ENCODE assay signal across 11 mouse cellular contexts in the genomic region with DNA sequence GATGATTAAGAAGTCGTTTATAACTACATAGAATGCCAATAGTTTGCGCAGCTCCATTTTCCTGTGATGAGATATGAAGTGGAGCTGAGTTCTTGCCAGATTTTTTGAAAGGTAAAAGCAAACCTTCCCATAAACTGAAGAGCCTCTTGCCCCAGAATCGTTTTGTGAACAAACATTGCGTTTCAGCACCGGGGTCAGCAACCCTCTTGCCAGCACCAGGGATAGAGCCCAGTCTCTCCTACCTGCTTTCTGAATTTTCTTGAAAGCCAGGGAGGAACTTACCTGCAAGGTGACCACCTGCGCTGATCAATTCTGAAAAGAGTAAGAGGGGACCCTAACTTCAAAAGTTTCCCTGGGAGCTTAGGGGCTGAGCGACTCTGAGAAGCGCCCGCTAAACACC. TPM values are rescaled to one million over a fixed set of nuclear protein-coding genes. Genes with fewer than 3 reads are reported as not detected.
DNase-seq lines count a peak whose midpoint lies in the region; ATAC-seq and TF ChIP-seq lines count a peak whose summit lies in the region.
"Had no signal": no experiment of that assay in that cellular context is flagged by ENCODE, and none has a peak within 500 bp of the region (broad histone marks: within the 10 kb centered on the region; RNA-seq: fewer than 3 reads in every experiment).

No protein-coding gene starts in this region.

- H3K4me2 ChIP-seq in kidney, embryonic 16.5 days (replicated peaks; ENCODE audit: low read depth, low read length) = no peak overlapping the region
- H3K4me2 ChIP-seq in hindbrain, embryonic 12.5 days (replicated peaks) = peak overlapping the region; percentile 53
- peak overlapping the region; percentile 66 for H3K4me2 ChIP-seq in midbrain, postnatal 0 days (ENCODE audit: low read depth, low read length, poor library complexity, severe bottlenecking)

- ATAC-seq in kidney, embryonic 16.5 days (ENCODE audit: low FRiP score, low TSS enrichment) = no peak
- no peak for ATAC-seq in hindbrain, embryonic 12.5 days (ENCODE audit: low FRiP score)
- no peak for ATAC-seq in midbrain, postnatal 0 days (ENCODE audit: low FRiP score)

- no peak for TF ChIP-seq POLR2A in cortical plate, adult 2 months (IDR thresholded peaks at IDR 0.05; ENCODE audit: extremely low read depth, insufficient read depth, low read length)

- no peak overlapping the region for H3K9ac ChIP-seq in kidney, embryonic 16.5 days (replicated peaks; ENCODE audit: low read length)
- H3K9ac ChIP-seq in hindbrain, embryonic 12.5 days = peak overlapping the region; percentile 27; the same call in 1 of the 2 replicates
- peak overlapping the region; percentile 24; the same call in 1 of the 2 replicates for H3K9ac ChIP-seq in midbrain, postnatal 0 days (replicated peaks; ENCODE audit: low read length, poor library complexity, severe bottlenecking)

- no peaks in the 10 kb centered on the region for H3K36me3 ChIP-seq in kidney, embryonic 16.5 days (ENCODE audit: insufficient read depth, low read length)
- H3K36me3 ChIP-seq in hindbrain, embryonic 12.5 days = no peaks in the 10 kb centered on the region
- H3K36me3 ChIP-seq in midbrain, postnatal 0 days (ENCODE audit: insufficient read depth, low read length) = no peaks in the 10 kb centered on the region

- no peak for TF ChIP-seq CTCF in cortical plate, adult 2 months (IDR thresholded peaks at IDR 0.05; ENCODE audit: extremely low read depth, insufficient read depth, low read length)
- no peak for TF ChIP-seq CTCF in midbrain, postnatal 0 days (IDR thresholded peaks at IDR 0.05)

- intact Hi-C loops in left cerebral cortex, postnatal 36 days (cut with DNase I) = no loop called here
- intact Hi-C loops in gastrocnemius, postnatal 36 days (cut with DNase I) = no loop called here

- H3K27me3 ChIP-seq in kidney, embryonic 16.5 days (ENCODE audit: insufficient read depth, low read length) = peaks cover 22% of the 10 kb centered on the region
- peaks cover 36% of the 10 kb centered on the region for H3K27me3 ChIP-seq in hindbrain, embryonic 12.5 days
- H3K27me3 ChIP-seq in midbrain, postnatal 0 days (ENCODE audit: insufficient read depth, low read length) = peaks cover 15% of the 10 kb centered on the region

- WGBS in kidney, embryonic 16.5 days = 8% methylated on average over 9 of the region's 9 CpGs
- 6% methylated on average over 9 of the region's 9 CpGs for WGBS in hindbrain, embryonic 12.5 days
- 10% methylated on average over 9 of the region's 9 CpGs for WGBS in midbrain, postnatal 0 days

- H3K27ac ChIP-seq in kidney, embryonic 16.5 days (ENCODE audit: low read length) = no peak overlapping the region
- H3K27ac ChIP-seq in cortical plate, adult 2 months (ENCODE audit: insufficient read depth, low read length) = no peak overlapping the region
- no peak overlapping the region for H3K27ac ChIP-seq in hindbrain, embryonic 12.5 days
- H3K27ac ChIP-seq in midbrain, postnatal 0 days (ENCODE audit: low read depth, low read length) = peak overlapping the region; percentile 57; the same call in 1 of the 2 replicates

- H3K9me3 ChIP-seq in kidney, embryonic 16.5 days (ENCODE audit: low read length) = no peaks in the 10 kb centered on the region
- no peaks in the 10 kb centered on the region for H3K9me3 ChIP-seq in hindbrain, embryonic 12.5 days (replicated peaks)
- H3K9me3 ChIP-seq in midbrain, postnatal 0 days (ENCODE audit: low read length) = no peaks in the 10 kb centered on the region

- 0 out of 2 replicates have a peak, but pooled peaks cover 4% of the 10 kb centered on the region for H3K4me1 ChIP-seq in kidney, embryonic 16.5 days (ENCODE audit: insufficient read depth, low read length)
- no peaks in the 10 kb centered on the region for H3K4me1 ChIP-seq in cortical plate, adult 2 months (ENCODE audit: control insufficient read depth, insufficient read depth, low read length)
- peaks cover 14% of the 10 kb centered on the region for H3K4me1 ChIP-seq in hindbrain, embryonic 12.5 days
- H3K4me1 ChIP-seq in midbrain, postnatal 0 days (ENCODE audit: insufficient read depth, low read length) = no peaks in the 10 kb centered on the region

- DNase-seq in kidney, postnatal 10 days = peak; percentile 38
- no peak for DNase-seq in midbrain, postnatal 0 days (ENCODE audit: low spot score)
- DNase-seq in left cerebral cortex, postnatal 36 days (ENCODE audit: low spot score in 2 of 2) = no peak
- DNase-seq in gastrocnemius, postnatal 36 days = no peak
- no peak for DNase-seq in right cerebral cortex, postnatal 36 days (ENCODE audit: low spot score in 2 of 2)
- DNase-seq: layer of hippocampus, postnatal 36 days had no signal

- no peak overlapping the region for H3K4me3 ChIP-seq in kidney, embryonic 16.5 days (ENCODE audit: low read length)
- peak overlapping the region; percentile 35; the same call in 1 of the 2 replicates for H3K4me3 ChIP-seq in cortical plate, adult 2 months (ENCODE audit: insufficient read depth, low read length)
- H3K4me3 ChIP-seq in hindbrain, embryonic 12.5 days = peak overlapping the region; percentile 32
- H3K4me3 ChIP-seq in midbrain, postnatal 0 days (ENCODE audit: low read depth, low read length) = peak overlapping the region; percentile 41

RNA-seq across cellular contexts. Expression of a gene that starts 0.6 kb away (rescaled TPM):
- polyA plus RNA-seq in kidney, embryonic 16.5 days (2015; fragmentation: Nextera tagmentation; extraction: Ambion mirVana) = 1.1 and 1.5 TPM in 2 replicates
- 646 and 669 TPM in 2 replicates for polyA plus RNA-seq in cortical plate, adult 2 months (2012; rRNA removed)
- 66.4 and 105 TPM in 2 replicates for polyA plus RNA-seq in hindbrain, embryonic 12.5 days (2016; fragmentation: Nextera tagmentation; extraction: Ambion mirVana)
- total RNA-seq in midbrain, postnatal 0 days (2014; rRNA removed) = 380 and 464 TPM in 2 replicates
- polyA plus RNA-seq in midbrain, postnatal 0 days (2015; fragmentation: Nextera tagmentation; extraction: Ambion mirVana) = 510 and 559 TPM in 2 replicates
- 100 to 1,000 TPM; 409 to 480 TPM for total RNA-seq in left cerebral cortex, postnatal 36 days (2021)
- not detected for total RNA-seq in gastrocnemius, postnatal 36 days (2021)
- total RNA-seq: gastrocnemius, adult 8-10 months had no signal
- polyA plus RNA-seq: spleen, adult 2 months had no signal

RNA-seq across cellular contexts. Expression of a gene that starts 42.0 kb away (rescaled TPM):
- polyA plus RNA-seq in kidney, embryonic 16.5 days (2015; fragmentation: Nextera tagmentation; extraction: Ambion mirVana) = not detected in 2 replicates
- polyA plus RNA-seq in cortical plate, adult 2 months (2012; rRNA removed) = 0.04 TPM in 2 replicates
- not detected in 2 replicates for polyA plus RNA-seq in hindbrain, embryonic 12.5 days (2016; fragmentation: Nextera tagmentation; extraction: Ambion mirVana)
- total RNA-seq in midbrain, postnatal 0 days (2014; rRNA removed) = 0.47 and 1.4 TPM in 2 replicates
- polyA plus RNA-seq in midbrain, postnatal 0 days (2015; fragmentation: Nextera tagmentation; extraction: Ambion mirVana) = 0.22 and 0.56 TPM in 2 replicates
- total RNA-seq in left cerebral cortex, postnatal 36 days (2021) = not detected
- not detected for total RNA-seq in gastrocnemius, postnatal 36 days (2021)
- total RNA-seq: gastrocnemius, adult 8-10 months had no signal
- polyA plus RNA-seq: spleen, adult 2 months had no signal

Comparison
In these comparisons a context has a peak if more than half of its experiments do, and no peak if none do; other contexts are left out.
1. RNA of a gene that starts 0.6 kb away (polyA plus RNA-seq): 646 to 669 TPM in cortical plate, adult 2 months, 510 to 559 TPM in midbrain, postnatal 0 days and 66.4 to 105 TPM in hindbrain, embryonic 12.5 days; 1.1 to 1.5 TPM in kidney, embryonic 16.5 days; every median in the first group is over 10 times any median in the second.